Mouse (Mus musculus) midbrain, embryonic 15.5 days (tissue): Measurements from ENCODE around the gene Elmo3. TPM values are rescaled to one million over a fixed set of nuclear protein-coding genes. Genes with fewer than 3 reads are reported as not detected.

Experiments
- ATAC-seq: fragments of 200-750 bp; cut with Nextera tagmentation; replicated peaks from 2 replicates; pipeline ENCODE4 v1.8.0; 2017; ENCODE audit warnings: moderate TSS enrichment
- H3K27ac ChIP-seq: fragments of 300-500 bp; sonication (generic); 2 replicates; pipeline ENCODE4 v1.5.1; 2015; ENCODE audit warnings: mild to moderate bottlenecking, inconsistent platforms
- H3K27me3 ChIP-seq: fragments of 300-500 bp; sonication (generic); replicated peaks from 2 replicates; pipeline ENCODE4 v1.6.1; 2015; ENCODE audit warnings: inconsistent platforms
- H3K36me3 ChIP-seq: fragments of 300-500 bp; sonication (generic); replicated peaks from 2 replicates; pipeline ENCODE4 v1.6.1; 2015; ENCODE audit warnings: inconsistent platforms
- H3K4me1 ChIP-seq: fragments of 300-500 bp; sonication (generic); 2 replicates; pipeline ENCODE4 v1.6.1; 2015; ENCODE audit warnings: inconsistent platforms
- H3K4me2 ChIP-seq: fragments of 300-500 bp; sonication (generic); 2 replicates; pipeline ENCODE4 v1.6.1; 2015; ENCODE audit warnings: inconsistent platforms, mild to moderate bottlenecking, moderate library complexity
- H3K4me3 ChIP-seq: fragments of 300-500 bp; sonication (generic); 2 replicates; pipeline ENCODE4 v1.5.1; 2015; ENCODE audit warnings: mild to moderate bottlenecking, inconsistent platforms
- H3K9ac ChIP-seq: fragments of 300-500 bp; sonication (generic); 2 replicates; pipeline ENCODE4 v1.6.1; 2015; ENCODE audit warnings: mild to moderate bottlenecking, inconsistent platforms
- H3K9me3 ChIP-seq: fragments of 300-500 bp; sonication (generic); 2 replicates; pipeline ENCODE4 v1.6.1; 2016; ENCODE audit warnings: inconsistent platforms
- WGBS: fragments of 180-500 bp; shearing (Covaris S2); methylation state at CpG from one replicate; pipeline ENCODE4 v1.1.7; 2015; ENCODE audit warnings: mixed read lengths; 5-methylcytosine and 5-hydroxymethylcytosine counted together
- microRNA counts: library from miRNA; unstranded; fragments of <30 nt; microRNA quantifications from one replicate; lab custom pipeline; 2016
- microRNA-seq: library from miRNA; unstranded; fragments of <30 nt; microRNA quantifications from one replicate; pipeline ENCODE4, GENCODE M21; 2016
- polyA plus RNA-seq: library from polyadenylated mRNA; unstranded; fragments of >200 nt; fragmentation: Nextera tagmentation; extraction: Ambion mirVana; gene quantifications from 2 replicates; pipeline ENCODE4 v1.2.1, GENCODE M21; 2015

Gene Elmo3
- polyA plus RNA-seq, 1 experiment from 2014 or later: 1.3 TPM

DNA sequence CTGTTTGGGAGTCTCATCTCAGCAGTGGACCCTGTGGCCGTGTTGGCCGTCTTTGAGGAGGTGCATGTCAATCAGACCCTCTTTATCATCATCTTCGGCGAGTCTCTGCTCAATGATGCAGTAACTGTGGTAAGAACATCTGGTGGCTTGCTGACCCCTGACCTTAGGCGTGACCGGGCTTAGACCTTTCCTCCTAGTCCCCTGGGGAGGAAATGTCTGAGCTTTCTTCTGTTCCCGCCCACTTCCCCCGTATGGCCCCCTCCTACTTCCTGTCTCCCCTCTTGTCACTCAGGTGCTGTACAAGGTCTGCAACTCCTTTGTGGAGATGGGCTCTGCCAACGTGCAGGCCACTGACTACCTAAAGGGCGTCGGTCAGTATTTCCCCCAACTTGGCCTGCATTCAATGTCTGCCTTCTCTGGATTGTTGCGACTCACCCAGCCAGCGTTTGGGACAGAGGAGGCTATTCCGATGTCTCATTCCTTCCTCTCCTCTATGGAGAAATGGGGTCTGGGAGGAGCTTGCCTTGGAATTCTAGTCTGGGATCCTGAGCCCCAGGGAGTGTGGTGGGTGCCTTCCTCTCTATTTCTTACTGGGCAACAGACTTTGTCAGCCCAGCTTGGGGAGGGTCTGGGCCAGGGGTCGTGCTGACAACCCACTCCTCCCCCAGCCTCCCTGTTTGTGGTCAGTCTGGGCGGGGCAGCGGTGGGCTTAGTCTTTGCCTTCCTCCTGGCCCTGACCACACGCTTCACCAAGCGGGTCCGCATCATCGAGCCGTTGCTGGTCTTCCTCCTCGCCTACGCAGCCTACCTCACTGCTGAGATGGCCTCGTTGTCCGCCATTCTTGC lies 50.0 kb downstream of the Elmo3 start:
- H3K4me3 ChIP-seq: no peak overlapping the region
- H3K36me3 ChIP-seq: 0 out of 2 replicates have a peak, but pooled peaks cover 3% of the 10 kb centered on the region
- no peak overlapping the region for H3K9ac ChIP-seq
- no peaks in the 10 kb centered on the region for H3K27me3 ChIP-seq
- 53% methylated on average over 26 of the region's 26 CpGs for WGBS
- H3K27ac ChIP-seq: no peak overlapping the region
- ATAC-seq: no peak
- H3K4me2 ChIP-seq: no peak overlapping the region
- H3K4me1 ChIP-seq: peaks cover 9% of the 10 kb centered on the region
- no peaks in the 10 kb centered on the region for H3K9me3 ChIP-seq

DNA sequence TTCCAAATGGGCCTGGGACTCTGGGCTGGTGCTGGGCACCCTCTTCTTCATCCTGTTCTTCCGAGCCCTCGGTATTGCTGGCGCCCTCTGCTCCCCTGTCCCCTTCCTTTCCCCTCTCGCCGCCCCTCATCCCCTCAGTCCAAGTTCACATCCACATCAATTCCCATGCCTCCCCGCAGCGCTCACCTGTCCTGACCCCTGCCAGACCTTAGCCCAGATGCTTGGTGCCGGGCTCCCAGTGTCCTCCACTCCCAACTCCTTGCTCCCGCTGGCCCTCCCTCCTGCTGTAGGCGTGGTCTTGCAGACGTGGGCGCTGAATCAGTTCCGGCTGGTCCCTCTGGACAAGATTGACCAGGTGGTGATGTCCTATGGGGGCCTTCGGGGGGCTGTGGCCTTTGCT lies 51.3 kb downstream of the Elmo3 start:
- no peaks in the 10 kb centered on the region for H3K9me3 ChIP-seq
- WGBS: 87% methylated on average over 14 of the region's 14 CpGs

DNA sequence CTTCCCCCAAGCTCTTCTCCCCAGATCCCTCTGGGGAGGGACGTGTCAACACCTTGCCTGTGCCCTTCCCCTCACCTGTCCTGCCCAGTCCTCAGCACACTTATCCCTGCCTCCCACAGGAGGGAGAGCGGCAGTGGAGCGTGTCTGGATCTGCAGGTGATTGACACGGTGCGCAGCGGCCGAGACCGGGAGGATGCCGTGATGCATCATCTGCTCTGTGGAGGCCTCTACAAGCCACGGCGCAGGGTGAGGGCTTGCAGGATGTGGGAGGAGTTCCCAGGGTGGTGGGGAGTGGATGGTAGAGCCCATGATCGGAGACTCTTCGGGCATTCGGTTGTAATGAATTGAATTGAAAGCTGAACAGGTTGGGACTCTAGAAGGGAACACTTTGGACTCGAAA lies 53.8 kb downstream of the Elmo3 start:
- Histone ChIP-seq H3K9ac (no peak overlapping the region), H3K27me3 (no peaks in the 10 kb centered on the region), H3K27ac (no peak overlapping the region), H3K4me3 (no peak overlapping the region), H3K4me1 (no peaks in the 10 kb centered on the region), H3K9me3 (no peaks in the 10 kb centered on the region), H3K4me2 (no peak overlapping the region), H3K36me3 (0 out of 2 replicates have a peak, but pooled peaks cover 3% of the 10 kb centered on the region)
- 68% methylated on average over 15 of the region's 15 CpGs for WGBS
- peak; percentile 31; the same call in 1 of the 2 replicates for ATAC-seq

More for the DNA sequence above, 51.3 kb downstream of the Elmo3 start:
- Histone ChIP-seq H3K27ac (no peak overlapping the region), H3K9ac (no peak overlapping the region), H3K4me3 (no peak overlapping the region), H3K36me3 (0 out of 2 replicates have a peak, but pooled peaks cover 3% of the 10 kb centered on the region), H3K4me2 (no peak overlapping the region), H3K27me3 (no peaks in the 10 kb centered on the region), H3K4me1 (no peaks in the 10 kb centered on the region)
- ATAC-seq: no peak

DNA sequence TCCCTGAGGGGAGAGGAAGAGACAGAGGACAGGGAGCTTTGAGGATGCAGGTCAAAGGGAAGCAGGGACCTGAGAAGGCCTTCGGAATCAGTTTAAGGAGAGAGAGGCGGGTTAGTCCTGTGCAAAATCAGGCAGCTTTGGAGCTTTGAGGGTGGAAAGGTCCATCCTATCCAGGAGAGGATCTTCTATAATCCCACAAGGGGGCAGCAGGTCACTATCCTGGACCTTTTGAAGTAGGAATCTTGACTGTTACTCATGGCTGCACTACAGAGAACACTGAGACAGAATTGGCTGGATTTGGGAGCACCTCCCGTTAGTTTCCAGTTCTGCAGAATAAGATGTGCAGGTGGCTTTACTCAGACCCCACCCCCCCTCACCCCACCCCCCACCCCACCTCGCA lies 54.2 kb downstream of the Elmo3 start:
- H3K9ac ChIP-seq: no peak overlapping the region
- ATAC-seq: 0 out of 2 replicates have a peak, but pooled peaks have one; percentile 35
- 0 out of 2 replicates have a peak, but pooled peaks cover 3% of the 10 kb centered on the region for H3K36me3 ChIP-seq
- 36% methylated on average over 4 of the region's 4 CpGs for WGBS
- H3K9me3 ChIP-seq: no peaks in the 10 kb centered on the region
- no peak overlapping the region for H3K4me3 ChIP-seq
- no peaks in the 10 kb centered on the region for H3K4me1 ChIP-seq
- H3K27ac ChIP-seq: no peak overlapping the region
- no peak overlapping the region for H3K4me2 ChIP-seq
- H3K27me3 ChIP-seq: no peaks in the 10 kb centered on the region

MicroRNAs encoded within 50 kb of the gene (microRNA counts, 519-probe panel; counts per million panel counts)
- microRNA mmu-miR-328 (lab: Ali Mortazavi, UCI): 2,275 counts per million, percentile 32 among the panel's probes with 10 or more counts

Small RNA genes lying within 50 kb of the gene (microRNA-seq; reads per million reads assigned to microRNA genes)
- gene Gm27320 (not detected), gene Mir328 (346 reads per million, percentile 66 among the genes with 10 or more reads in this experiment)

Other genes with a start within 250 kb of the Elmo3 start
- gene Ces3b, start 221.8 kb upstream of the Elmo3 start, polyA plus RNA-seq: not detected in 2 replicates
- gene Ces4a, start 173.8 kb upstream of the Elmo3 start, polyA plus RNA-seq: 0.06 TPM in 1 of 2 replicates, not detected in the other
- gene Cbfb, start 134.9 kb upstream of the Elmo3 start, polyA plus RNA-seq: 20.3 and 22.5 TPM in 2 replicates
- 37.1 and 37.6 TPM in 2 replicates for gene D230025D16Rik, start 80.5 kb upstream of the Elmo3 start, polyA plus RNA-seq
- gene B3gnt9, start 50.4 kb upstream of the Elmo3 start, polyA plus RNA-seq: 8.1 TPM in 2 replicates
- 13.5 and 13.6 TPM in 2 replicates for gene Tradd, start 41.0 kb upstream of the Elmo3 start, polyA plus RNA-seq
- 0.99 and 1.3 TPM in 2 replicates for gene Fbxl8, start 41.0 kb upstream of the Elmo3 start, polyA plus RNA-seq
- 0.25 and 0.42 TPM in 2 replicates for gene Hsf4, start 35.8 kb upstream of the Elmo3 start, polyA plus RNA-seq
- gene Nol3, start 29.5 kb upstream of the Elmo3 start, polyA plus RNA-seq: 4.0 and 4.5 TPM in 2 replicates
- 165 and 173 TPM in 2 replicates for gene 4931428F04Rik, start 15.7 kb upstream of the Elmo3 start, polyA plus RNA-seq
- 11.8 and 12.7 TPM in 2 replicates for gene Exoc3l, start 9.5 kb upstream of the Elmo3 start, polyA plus RNA-seq
- 45.3 and 48.9 TPM in 2 replicates for gene E2f4, start 7.9 kb upstream of the Elmo3 start, polyA plus RNA-seq
- 0.68 and 1.1 TPM in 2 replicates for gene Lrrc29, start 20.7 kb downstream of the Elmo3 start, polyA plus RNA-seq
- 130 and 139 TPM in 2 replicates for gene Tmem208, start 20.8 kb downstream of the Elmo3 start, polyA plus RNA-seq
- gene Fhod1, start 42.4 kb downstream of the Elmo3 start, polyA plus RNA-seq: 0.88 and 1.2 TPM in 2 replicates
- gene Slc9a5, start 43.2 kb downstream of the Elmo3 start, polyA plus RNA-seq: 12.0 and 12.2 TPM in 2 replicates
- 2.1 and 2.4 TPM in 2 replicates for gene Plekhg4, start 67.7 kb downstream of the Elmo3 start, polyA plus RNA-seq
- gene Kctd19, start 107.9 kb downstream of the Elmo3 start, polyA plus RNA-seq: not detected in 2 replicates
- gene Lrrc36, start 108.0 kb downstream of the Elmo3 start, polyA plus RNA-seq: 0.97 and 1.3 TPM in 2 replicates
- 125 and 127 TPM in 2 replicates for gene Tppp3, start 165.9 kb downstream of the Elmo3 start, polyA plus RNA-seq
- 36.5 and 39.9 TPM in 2 replicates for gene Zdhhc1, start 191.3 kb downstream of the Elmo3 start, polyA plus RNA-seq
- gene Hsd11b2, start 213.2 kb downstream of the Elmo3 start, polyA plus RNA-seq: 4.7 and 4.9 TPM in 2 replicates